Mouse (Mus musculus): ENCODE data around the gene Fgfr2. TPM values are rescaled to one million over a fixed set of nuclear protein-coding genes. Genes with fewer than 3 reads are reported as not detected.

Fgfr2 gene
- polyA plus RNA-seq, 1 experiment from 2014 or later: 86.9 TPM

GRCm38 (mm10) chr7:130327603-130328365 lies 2795.4 kb downstream of the Fgfr2 start:
- no peak overlapping the region for H3K4me3 ChIP-seq (ENCODE audit: low read depth, low read length)
- ATAC-seq (ENCODE audit: insufficient read depth, low FRiP score, low TSS enrichment): no peak
- peak; percentile 31 for DNase-seq (ENCODE audit: low spot score)

GRCm38 (mm10) chr7:130325983-130326433 lies 2797.1 kb downstream of the Fgfr2 start:
- no peaks in the 10 kb centered on the region for H3K27me3 ChIP-seq (ENCODE audit: control insufficient read depth, insufficient read depth, low read length)
- DNase-seq (ENCODE audit: low spot score) (no peak), ATAC-seq (ENCODE audit: insufficient read depth, low FRiP score, low TSS enrichment) (no peak)
- H3K4me3 ChIP-seq (ENCODE audit: low read depth, low read length): no peak overlapping the region
- no peak overlapping the region for H3K4me2 ChIP-seq (ENCODE audit: low read depth)
- no peak overlapping the region for H3K9ac ChIP-seq (ENCODE audit: low read length)
- no peak overlapping the region for H3K27ac ChIP-seq (ENCODE audit: low read depth, low read length)
- no peaks in the 10 kb centered on the region for H3K36me3 ChIP-seq (ENCODE audit: control insufficient read depth, insufficient read depth, low read length)
- no peaks in the 10 kb centered on the region for H3K9me3 ChIP-seq (ENCODE audit: control insufficient read depth, low read length)
- H3K4me1 ChIP-seq (ENCODE audit: control insufficient read depth, insufficient read depth, low read length): peaks cover 16% of the 10 kb centered on the region
- WGBS: 91% methylated on average over 15 of the region's 15 CpGs

More at GRCm38 (mm10) chr7:130327603-130328365, 2795.4 kb downstream of the Fgfr2 start:
- H3K36me3 ChIP-seq (ENCODE audit: control insufficient read depth, insufficient read depth, low read length): no peaks in the 10 kb centered on the region
- peak overlapping the region; percentile 33 for H3K4me2 ChIP-seq (ENCODE audit: low read depth)
- H3K27ac ChIP-seq (ENCODE audit: low read depth, low read length): no peak overlapping the region
- no peak overlapping the region for H3K9ac ChIP-seq (ENCODE audit: low read length)
- no peaks in the 10 kb centered on the region for H3K9me3 ChIP-seq (ENCODE audit: control insufficient read depth, low read length)
- H3K4me1 ChIP-seq (ENCODE audit: control insufficient read depth, insufficient read depth, low read length): peaks cover 16% of the 10 kb centered on the region
- WGBS: 11% methylated on average over 15 of the region's 15 CpGs
- H3K27me3 ChIP-seq (ENCODE audit: control insufficient read depth, insufficient read depth, low read length): no peaks in the 10 kb centered on the region

- Histone ChIP-seq H3K9me3 (ENCODE audit: control insufficient read depth, low read length) (no peaks in the 10 kb centered on the region), H3K27ac (ENCODE audit: low read depth, low read length) (no peak overlapping the region), H3K9ac (ENCODE audit: low read length) (no peak overlapping the region), H3K36me3 (ENCODE audit: control insufficient read depth, insufficient read depth, low read length) (no peaks in the 10 kb centered on the region), H3K4me2 (ENCODE audit: low read depth) (no peak overlapping the region), H3K4me3 (ENCODE audit: low read depth, low read length) (no peak overlapping the region), H3K4me1 (ENCODE audit: control insufficient read depth, insufficient read depth, low read length) (peaks cover 21% of the 10 kb centered on the region), H3K27me3 (ENCODE audit: control insufficient read depth, insufficient read depth, low read length) (no peaks in the 10 kb centered on the region)
- ATAC-seq (ENCODE audit: insufficient read depth, low FRiP score, low TSS enrichment): no peak
- 50% methylated on average over 14 of the region's 14 CpGs for WGBS
- no peak for DNase-seq (ENCODE audit: low spot score)
Measured at GRCm38 (mm10) chr7:130324716-130325401, 2798.3 kb downstream of the Fgfr2 start.

- no peak for ATAC-seq (ENCODE audit: insufficient read depth, low FRiP score, low TSS enrichment)
- H3K27me3 ChIP-seq (ENCODE audit: control insufficient read depth, insufficient read depth, low read length): no peaks in the 10 kb centered on the region
- H3K4me1 ChIP-seq (ENCODE audit: control insufficient read depth, insufficient read depth, low read length): peaks cover 22% of the 10 kb centered on the region
- H3K27ac ChIP-seq (ENCODE audit: low read depth, low read length): no peak overlapping the region
- no peak overlapping the region for H3K4me2 ChIP-seq (ENCODE audit: low read depth)
- WGBS: 62% methylated on average over 4 of the region's 4 CpGs
- no peak overlapping the region for H3K9ac ChIP-seq (ENCODE audit: low read length)
- no peaks in the 10 kb centered on the region for H3K9me3 ChIP-seq (ENCODE audit: control insufficient read depth, low read length)
- no peak for DNase-seq (ENCODE audit: low spot score)
- H3K36me3 ChIP-seq (ENCODE audit: control insufficient read depth, insufficient read depth, low read length): no peaks in the 10 kb centered on the region
- H3K4me3 ChIP-seq (ENCODE audit: low read depth, low read length): no peak overlapping the region
Measured at GRCm38 (mm10) chr7:130323766-130324165, 2799.4 kb downstream of the Fgfr2 start.

- ATAC-seq (ENCODE audit: insufficient read depth, low FRiP score, low TSS enrichment) (peak; percentile 72), DNase-seq (ENCODE audit: low spot score) (peak; percentile 83)
- Histone ChIP-seq H3K4me2 (ENCODE audit: low read depth) (no peak overlapping the region), H3K4me1 (ENCODE audit: control insufficient read depth, insufficient read depth, low read length) (peaks cover 9% of the 10 kb centered on the region), H3K9ac (ENCODE audit: low read length) (no peak overlapping the region), H3K27ac (ENCODE audit: low read depth, low read length) (no peak overlapping the region), H3K9me3 (ENCODE audit: control insufficient read depth, low read length) (no peaks in the 10 kb centered on the region), H3K4me3 (ENCODE audit: low read depth, low read length) (no peak overlapping the region), H3K36me3 (ENCODE audit: control insufficient read depth, insufficient read depth, low read length) (no peaks in the 10 kb centered on the region), H3K27me3 (ENCODE audit: control insufficient read depth, insufficient read depth, low read length) (no peaks in the 10 kb centered on the region)
- WGBS: 53% methylated on average over 8 of the region's 8 CpGs
Measured at GRCm38 (mm10) chr7:130319799-130320556, 2803.2 kb downstream of the Fgfr2 start.

- ATAC-seq (ENCODE audit: insufficient read depth, low FRiP score, low TSS enrichment): no peak
- Histone ChIP-seq H3K27me3 (ENCODE audit: control insufficient read depth, insufficient read depth, low read length) (no peaks in the 10 kb centered on the region), H3K4me3 (ENCODE audit: low read depth, low read length) (no peak overlapping the region), H3K27ac (ENCODE audit: low read depth, low read length) (no peak overlapping the region), H3K4me1 (ENCODE audit: control insufficient read depth, insufficient read depth, low read length) (peaks cover 6% of the 10 kb centered on the region), H3K36me3 (ENCODE audit: control insufficient read depth, insufficient read depth, low read length) (no peaks in the 10 kb centered on the region), H3K4me2 (ENCODE audit: low read depth) (no peak overlapping the region), H3K9me3 (ENCODE audit: control insufficient read depth, low read length) (no peaks in the 10 kb centered on the region), H3K9ac (ENCODE audit: low read length) (no peak overlapping the region)
- no peak for DNase-seq (ENCODE audit: low spot score)
- WGBS: 91% methylated on average over 3 of the region's 3 CpGs
Measured at GRCm38 (mm10) chr7:130316294-130316693, 2806.9 kb downstream of the Fgfr2 start.

- no peak overlapping the region for H3K4me2 ChIP-seq (ENCODE audit: low read depth)
- no peak overlapping the region for H3K9ac ChIP-seq (ENCODE audit: low read length)
- H3K9me3 ChIP-seq (ENCODE audit: control insufficient read depth, low read length): no peaks in the 10 kb centered on the region
- H3K36me3 ChIP-seq (ENCODE audit: control insufficient read depth, insufficient read depth, low read length): no peaks in the 10 kb centered on the region
- no peaks in the 10 kb centered on the region for H3K27me3 ChIP-seq (ENCODE audit: control insufficient read depth, insufficient read depth, low read length)
- no peak overlapping the region for H3K27ac ChIP-seq (ENCODE audit: low read depth, low read length)
- ATAC-seq (ENCODE audit: insufficient read depth, low FRiP score, low TSS enrichment): no peak
- H3K4me1 ChIP-seq (ENCODE audit: control insufficient read depth, insufficient read depth, low read length): peaks cover 4% of the 10 kb centered on the region
- H3K4me3 ChIP-seq (ENCODE audit: low read depth, low read length): no peak overlapping the region
- DNase-seq (ENCODE audit: low spot score): no peak
- WGBS: 84% methylated on average over 6 of the region's 6 CpGs
Measured at GRCm38 (mm10) chr7:130315221-130315620, 2807.9 kb downstream of the Fgfr2 start.

GRCm38 (mm10) chr7:130314658-130315057 lies 2808.5 kb downstream of the Fgfr2 start:
- Histone ChIP-seq H3K27me3 (ENCODE audit: control insufficient read depth, insufficient read depth, low read length) (no peaks in the 10 kb centered on the region), H3K27ac (ENCODE audit: low read depth, low read length) (no peak overlapping the region), H3K9ac (ENCODE audit: low read length) (no peak overlapping the region), H3K4me2 (ENCODE audit: low read depth) (no peak overlapping the region), H3K4me1 (ENCODE audit: control insufficient read depth, insufficient read depth, low read length) (no peaks in the 10 kb centered on the region; the same call in 1 of the 2 replicates), H3K36me3 (ENCODE audit: control insufficient read depth, insufficient read depth, low read length) (no peaks in the 10 kb centered on the region), H3K9me3 (ENCODE audit: control insufficient read depth, low read length) (no peaks in the 10 kb centered on the region), H3K4me3 (ENCODE audit: low read depth, low read length) (no peak overlapping the region)
- 94% methylated on average over 6 of the region's 6 CpGs for WGBS
- no peak for ATAC-seq (ENCODE audit: insufficient read depth, low FRiP score, low TSS enrichment)
- no peak for DNase-seq (ENCODE audit: low spot score)
